Comparison of ENCODE assay signal across 17 mouse cellular contexts in genomic region chr9:34418100-34418499, GRCm38 (mm10).
"Had no signal": no experiment of that assay in that cellular context is flagged by ENCODE, and none has a peak within 500 bp of the region (broad histone marks: within the 10 kb centered on the region; RNA-seq: fewer than 3 reads in every experiment).

No protein-coding gene starts in this region.

- H3K4me2 ChIP-seq: lung, embryonic 15.5 days; midbrain, embryonic 11.5 days; midbrain, embryonic 13.5 days; midbrain, embryonic 15.5 days; neural tube, embryonic 12.5 days; stomach, embryonic 15.5 days had no signal

- H3K4me1 ChIP-seq: lung, embryonic 15.5 days; megakaryocyte, embryonic 14.5 days; midbrain, embryonic 15.5 days; neural tube, embryonic 12.5 days; stomach, embryonic 15.5 days had no signal

- H3K27me3 ChIP-seq: lung, embryonic 15.5 days; megakaryocyte, embryonic 14.5 days; midbrain, embryonic 13.5 days; midbrain, embryonic 15.5 days; neural tube, embryonic 12.5 days; stomach, embryonic 15.5 days had no signal

- H3K4me3 ChIP-seq: lung, embryonic 15.5 days; megakaryocyte, embryonic 14.5 days; midbrain, embryonic 13.5 days; midbrain, embryonic 15.5 days; neural tube, embryonic 12.5 days; stomach, embryonic 15.5 days had no signal

- H3K27ac ChIP-seq: lung, embryonic 15.5 days; macrophage; midbrain, embryonic 13.5 days; midbrain, embryonic 15.5 days; neural tube, embryonic 12.5 days; stomach, embryonic 15.5 days; stomach, postnatal 0 days had no signal

- DNase-seq: lung, adult 2 months; lung, postnatal 14 days; lung, postnatal 36 days; right cerebral cortex, postnatal 14 days; thymus, adult 2 months; thymus, postnatal 25 days; thymus, postnatal 4 days had no signal

- H3K9me3 ChIP-seq: lung, embryonic 15.5 days; midbrain, embryonic 13.5 days; midbrain, embryonic 15.5 days; neural tube, embryonic 12.5 days; stomach, embryonic 15.5 days had no signal

- H3K36me3 ChIP-seq: lung, embryonic 15.5 days; midbrain, embryonic 13.5 days; midbrain, embryonic 15.5 days; neural tube, embryonic 12.5 days; stomach, embryonic 15.5 days had no signal

- H3K9ac ChIP-seq: lung, embryonic 15.5 days; midbrain, embryonic 13.5 days; midbrain, embryonic 15.5 days; neural tube, embryonic 12.5 days; stomach, embryonic 15.5 days had no signal

- ATAC-seq: lung, postnatal 0 days; midbrain, embryonic 13.5 days; midbrain, embryonic 15.5 days had no signal
